Mouse (Mus musculus): ENCODE data around the gene Rrh. TPM values are rescaled to one million over a fixed set of nuclear protein-coding genes. Genes with fewer than 3 reads are reported as not detected.
"Not testable (repeated sequence)": the region's sequence is repeated elsewhere in the genome, so short reads cannot be mapped to it uniquely, and the experiment has no call there.

Gene Rrh
- polyA plus RNA-seq, 2 experiments, result 0.43 TPM; not detected in 1

DNA sequence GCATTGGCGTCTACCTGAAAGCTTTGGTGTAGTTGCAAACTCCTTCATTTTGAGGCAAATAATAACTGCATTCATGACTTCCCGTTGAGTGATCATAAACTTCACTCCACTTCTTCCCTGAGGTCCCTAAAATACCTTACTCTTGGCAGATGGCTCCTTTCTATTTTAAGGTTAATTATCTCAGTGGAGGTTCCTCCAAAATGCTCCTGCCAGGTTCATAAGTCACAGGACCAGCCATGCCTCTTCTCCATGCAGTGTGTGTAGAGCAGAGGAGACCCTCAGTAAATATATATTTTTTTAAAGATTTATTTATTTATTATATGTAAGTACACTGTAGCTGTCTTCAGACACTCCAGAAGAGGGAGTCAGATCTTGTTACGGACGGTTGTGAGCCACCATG, 56.3 kb downstream of the Rrh start:
- no peak for ATAC-seq (ENCODE audit: low FRiP score, low read depth)
- no peak overlapping the region for H3K4me2 ChIP-seq (replicated peaks; ENCODE audit: low read depth, low read length, severe bottlenecking)
- no peaks in the 10 kb centered on the region for H3K27me3 ChIP-seq (ENCODE audit: control insufficient read depth, insufficient read depth, low read length)
- DNase-seq (ENCODE audit: low spot score), result no peak
- no peak for TF ChIP-seq POLR2A (IDR thresholded peaks at IDR 0.05; ENCODE audit: borderline replicate concordance, extremely low read depth, insufficient read depth, insufficient read length)
- no peaks in the 10 kb centered on the region for H3K4me1 ChIP-seq (ENCODE audit: control insufficient read depth, insufficient read depth, low read length)
- H3K9me3 ChIP-seq (ENCODE audit: control insufficient read depth, low read length), result 0 out of 2 replicates have a peak, but pooled peaks cover 3% of the 10 kb centered on the region
- no peaks in the 10 kb centered on the region for H3K36me3 ChIP-seq (ENCODE audit: control insufficient read depth, insufficient read depth, low read length)
- H3K27ac ChIP-seq (replicated peaks; ENCODE audit: low read depth, low read length), result no peak overlapping the region
- H3K4me3 ChIP-seq (replicated peaks; ENCODE audit: low read length), result no peak overlapping the region
- 73% methylated on average over 4 of the region's 4 CpGs for WGBS
- no peak overlapping the region for H3K9ac ChIP-seq (ENCODE audit: low read depth, low read length, severe bottlenecking)

DNA sequence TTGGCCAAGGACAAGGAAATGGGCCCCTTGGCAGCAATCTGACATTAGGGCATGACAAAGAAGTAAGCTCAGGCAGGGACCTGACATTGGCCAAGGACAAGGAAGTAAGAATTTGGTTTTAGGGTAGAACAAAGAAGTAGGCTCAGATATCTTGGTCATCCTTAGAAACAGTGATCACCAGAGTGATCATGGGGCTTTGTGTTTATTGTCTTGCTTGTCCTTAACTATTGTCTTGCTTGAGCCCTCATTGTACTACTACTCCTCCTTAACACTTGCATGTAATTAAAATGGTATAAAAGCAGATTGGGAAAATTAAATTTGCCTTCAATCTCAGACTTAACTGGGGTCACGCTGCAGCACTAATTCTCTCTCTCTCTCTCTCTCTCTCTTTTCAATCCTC, 64.8 kb downstream of the Rrh start:
- H3K4me1 ChIP-seq (ENCODE audit: control insufficient read depth, insufficient read depth, low read length); ATAC-seq (ENCODE audit: low FRiP score, low read depth); DNase-seq (ENCODE audit: low spot score); H3K9ac ChIP-seq (ENCODE audit: low read depth, low read length, severe bottlenecking); H3K4me3 ChIP-seq (replicated peaks; ENCODE audit: low read length); H3K4me2 ChIP-seq (replicated peaks; ENCODE audit: low read depth, low read length, severe bottlenecking); H3K27ac ChIP-seq (replicated peaks; ENCODE audit: low read depth, low read length); H3K36me3 ChIP-seq (ENCODE audit: control insufficient read depth, insufficient read depth, low read length): not testable (repeated sequence)
- Histone ChIP-seq H3K9me3 (ENCODE audit: control insufficient read depth, low read length) (peaks cover 14% of the 10 kb centered on the region), H3K27me3 (ENCODE audit: control insufficient read depth, insufficient read depth, low read length) (0 out of 2 replicates have a peak, but pooled peaks cover 10% of the 10 kb centered on the region)
- 92% methylated on average over 1 of the region's 1 CpGs for WGBS

DNA sequence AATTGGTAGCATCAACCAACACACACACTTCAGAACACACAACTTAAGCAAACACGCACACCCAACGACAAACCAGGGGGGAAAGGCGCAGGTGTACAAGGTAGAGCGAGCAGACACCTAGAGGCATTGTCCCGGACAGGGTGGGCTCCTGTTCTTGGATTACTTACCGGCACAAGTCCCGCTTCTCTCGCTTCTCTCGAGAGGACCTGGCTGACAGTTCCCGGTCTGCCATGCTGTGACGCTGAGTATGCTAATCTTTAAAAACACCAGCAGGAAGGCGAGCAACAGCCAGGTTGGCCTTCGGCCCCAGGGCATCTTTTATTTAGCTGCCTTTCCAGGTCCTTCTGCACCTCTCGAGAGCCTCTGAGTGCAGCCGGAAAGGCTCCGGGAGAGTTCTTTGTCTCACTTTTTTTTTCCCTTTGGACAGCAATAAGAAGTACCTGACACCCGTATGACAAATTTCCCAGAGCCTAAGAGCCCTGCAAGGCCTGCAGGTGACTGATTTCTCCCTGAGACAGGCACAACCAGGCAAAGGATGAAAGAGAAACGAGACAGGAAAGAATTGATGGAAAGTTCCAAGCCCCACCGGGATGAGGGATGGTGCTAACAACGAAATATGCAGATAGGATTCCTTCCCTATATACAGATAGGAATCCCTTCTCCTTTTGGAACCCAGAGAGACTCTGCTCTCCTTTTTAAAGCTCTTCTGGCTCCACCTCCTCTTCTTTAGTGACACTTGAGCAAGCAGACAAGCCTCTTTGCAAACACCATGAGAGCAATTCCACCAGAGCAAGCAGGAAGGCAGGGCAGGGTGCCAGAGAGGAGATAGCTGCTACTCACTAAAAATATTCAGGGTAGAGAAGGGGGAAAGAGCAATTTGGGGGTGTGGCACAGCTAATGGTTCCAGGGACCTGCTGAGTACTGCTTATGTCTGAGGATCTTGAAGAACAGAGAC, 67.5 kb downstream of the Rrh start, which contains the start of gene Egf:
Gene Egf, minus strand, starts transcription at position 667 of the 955 bp plus-strand sequence.
- H3K4me2 ChIP-seq (replicated peaks; ENCODE audit: low read depth, low read length, severe bottlenecking), result peak within 1 kb of the TSS; percentile 24
- TF ChIP-seq POLR2A (IDR thresholded peaks at IDR 0.05; ENCODE audit: borderline replicate concordance, extremely low read depth, insufficient read depth, insufficient read length), result no peak
- no peaks in the 10 kb centered on the region for H3K4me1 ChIP-seq (ENCODE audit: control insufficient read depth, insufficient read depth, low read length)
- H3K9ac ChIP-seq (ENCODE audit: low read depth, low read length, severe bottlenecking), result peak within 1 kb of the TSS; percentile 28; the same call in 1 of the 2 replicates
- H3K36me3 ChIP-seq (ENCODE audit: control insufficient read depth, insufficient read depth, low read length), result no peaks in the 10 kb centered on the region
- H3K4me3 ChIP-seq (replicated peaks; ENCODE audit: low read length), result no peak within 1 kb of the TSS
- 6% methylated on average over 20 of the region's 20 CpGs for WGBS
- DNase-seq (ENCODE audit: low spot score) (no peak), ATAC-seq (ENCODE audit: low FRiP score, low read depth) (no peak)
- 0 out of 2 replicates have a peak, but pooled peaks cover 10% of the 10 kb centered on the region for H3K27me3 ChIP-seq (ENCODE audit: control insufficient read depth, insufficient read depth, low read length)
- H3K27ac ChIP-seq (replicated peaks; ENCODE audit: low read depth, low read length), result no peak within 1 kb of the TSS
- H3K9me3 ChIP-seq (ENCODE audit: control insufficient read depth, low read length), result peaks cover 12% of the 10 kb centered on the region

Other genes with a start within 250 kb of the Rrh start
- gene Egf, start 67.3 kb downstream of the Rrh start, polyA plus RNA-seq (2012; rRNA removed), result 3.7 and 5.0 TPM in 2 replicates
- gene Egf, start 67.3 kb downstream of the Rrh start, polyA plus RNA-seq (2014; fragmentation: Nextera tagmentation; extraction: Ambion mirVana), result 1.8 and 1.9 TPM in 2 replicates
- gene Lrit3, start 18.6 kb downstream of the Rrh start, polyA plus RNA-seq (2012; rRNA removed), result 0.04 TPM in 2 replicates
- not detected in 2 replicates for gene Lrit3, start 18.6 kb downstream of the Rrh start, polyA plus RNA-seq (2014; fragmentation: Nextera tagmentation; extraction: Ambion mirVana)
- 69.2 and 119 TPM in 2 replicates for gene Gar1, start 8.8 kb upstream of the Rrh start, polyA plus RNA-seq (2012; rRNA removed)
- 39.2 and 41.3 TPM in 2 replicates for gene Gar1, start 8.8 kb upstream of the Rrh start, polyA plus RNA-seq (2014; fragmentation: Nextera tagmentation; extraction: Ambion mirVana)
- 0.20 and 0.35 TPM in 2 replicates for gene Cfi, start 13.3 kb upstream of the Rrh start, polyA plus RNA-seq (2012; rRNA removed)
- 0.23 TPM in 1 of 2 replicates, not detected in the other for gene Cfi, start 13.3 kb upstream of the Rrh start, polyA plus RNA-seq (2014; fragmentation: Nextera tagmentation; extraction: Ambion mirVana)
- 16.4 and 18.0 TPM in 2 replicates for gene Pla2g12a, start 56.0 kb upstream of the Rrh start, polyA plus RNA-seq (2012; rRNA removed)
- gene Pla2g12a, start 56.0 kb upstream of the Rrh start, polyA plus RNA-seq (2014; fragmentation: Nextera tagmentation; extraction: Ambion mirVana), result 26.2 and 27.5 TPM in 2 replicates
- gene Casp6, start 78.8 kb upstream of the Rrh start, polyA plus RNA-seq (2012; rRNA removed), result 54.9 and 62.7 TPM in 2 replicates
- 61.4 and 67.8 TPM in 2 replicates for gene Casp6, start 78.8 kb upstream of the Rrh start, polyA plus RNA-seq (2014; fragmentation: Nextera tagmentation; extraction: Ambion mirVana)
- gene Mcub, start 147.6 kb upstream of the Rrh start, polyA plus RNA-seq (2012; rRNA removed), result 3.8 and 3.9 TPM in 2 replicates
- gene Mcub, start 147.6 kb upstream of the Rrh start, polyA plus RNA-seq (2014; fragmentation: Nextera tagmentation; extraction: Ambion mirVana), result 7.2 and 8.6 TPM in 2 replicates
- gene Sec24b, start 239.0 kb upstream of the Rrh start, polyA plus RNA-seq (2012; rRNA removed), result 84.0 and 105 TPM in 2 replicates
- 41.5 TPM in 2 replicates for gene Sec24b, start 239.0 kb upstream of the Rrh start, polyA plus RNA-seq (2014; fragmentation: Nextera tagmentation; extraction: Ambion mirVana)